Mouse (Mus musculus) forebrain, embryonic 15.5 days (tissue): ENCODE measurements at regions not wholly inside any gene's neighbourhood (a gene's known extent, or its start where the extent isn't known, plus 50 kb on each side); places are given as distances from the start of the nearest gene placed in this dataset.

Source experiments
- ATAC-seq: fragments of 200-750 bp; cut with Nextera tagmentation; replicated peaks from 2 replicates; pipeline ENCODE4 v1.8.0; 2017; ENCODE audit warnings: mild to moderate bottlenecking, moderate TSS enrichment, moderate library complexity
- H3K27ac ChIP-seq: fragments of 300-500 bp; sonication (generic); replicated peaks from 2 replicates; pipeline ENCODE4 v1.5.1; 2015; ENCODE audit warnings: mild to moderate bottlenecking, inconsistent platforms
- H3K27me3 ChIP-seq: fragments of 300-500 bp; sonication (generic); 2 replicates; pipeline ENCODE4 v1.6.1; 2015; ENCODE audit warnings: inconsistent platforms
- H3K36me3 ChIP-seq: fragments of 300-500 bp; sonication (generic); 2 replicates; pipeline ENCODE4 v1.6.1; 2015; ENCODE audit warnings: mild to moderate bottlenecking, inconsistent platforms
- H3K4me1 ChIP-seq: fragments of 300-500 bp; sonication (generic); 2 replicates; pipeline ENCODE4 v1.6.1; 2015; ENCODE audit warnings: inconsistent platforms
- H3K4me2 ChIP-seq: fragments of 300-500 bp; sonication (generic); replicated peaks from 2 replicates; pipeline ENCODE4 v1.6.1; 2015; ENCODE audit warnings: mild to moderate bottlenecking, inconsistent platforms
- H3K4me3 ChIP-seq: fragments of 300-500 bp; sonication (generic); 2 replicates; pipeline ENCODE4 v1.5.1; 2015; ENCODE audit warnings: mild to moderate bottlenecking, inconsistent platforms
- H3K9ac ChIP-seq: fragments of 300-500 bp; sonication (generic); replicated peaks from 2 replicates; pipeline ENCODE4 v1.6.1; 2015; ENCODE audit warnings: mild to moderate bottlenecking, inconsistent platforms
- H3K9me3 ChIP-seq: fragments of 300-500 bp; sonication (generic); 2 replicates; pipeline ENCODE4 v1.6.1; 2016; ENCODE audit warnings: inconsistent platforms
- WGBS: fragments of 180-500 bp; shearing (Covaris S2); methylation state at CpG from one replicate; pipeline ENCODE4 v1.1.7; 2015; ENCODE audit warnings: mixed read lengths; 5-methylcytosine and 5-hydroxymethylcytosine counted together

DNA sequence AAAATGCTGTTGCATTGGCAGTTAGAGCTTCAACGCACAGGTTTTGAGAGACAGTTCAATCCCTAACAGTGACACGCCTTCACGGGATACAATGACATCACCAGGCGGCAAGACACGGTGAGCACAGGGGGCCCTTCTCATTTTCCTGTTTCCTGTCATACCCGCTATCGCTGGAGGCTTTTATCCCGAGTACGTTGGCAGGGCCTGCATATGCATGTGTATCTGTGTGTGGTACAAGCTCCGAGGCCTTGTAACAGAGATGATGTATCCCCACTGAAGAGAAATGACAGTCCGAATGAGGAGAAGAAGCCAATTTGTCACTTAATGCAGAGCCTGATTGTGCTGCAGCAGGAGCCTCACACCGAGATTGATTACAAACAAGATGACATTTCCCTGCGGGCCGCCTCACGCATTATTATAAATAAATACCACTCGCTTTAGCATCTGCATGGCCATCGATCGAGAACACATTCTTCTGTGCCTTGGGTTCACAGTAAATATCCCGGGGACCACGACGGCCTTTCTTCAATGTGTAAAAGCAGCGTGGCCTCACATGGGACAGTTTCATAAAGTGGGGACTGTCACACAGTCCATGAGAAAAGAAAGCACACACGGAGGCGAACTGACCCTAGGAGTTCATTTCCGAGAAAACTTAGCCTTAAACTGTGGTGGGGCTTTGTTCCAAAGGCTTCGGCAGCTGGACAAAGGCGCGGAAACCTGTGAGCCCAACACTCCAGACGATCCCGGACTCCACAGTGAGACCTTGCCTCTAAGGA, 54.9 kb upstream of the Noct start:
- H3K27ac ChIP-seq = no peak overlapping the region
- H3K4me3 ChIP-seq = no peak overlapping the region
- H3K4me2 ChIP-seq = no peak overlapping the region
- H3K36me3 ChIP-seq = no peaks in the 10 kb centered on the region
- H3K27me3 ChIP-seq = no peaks in the 10 kb centered on the region
- H3K9ac ChIP-seq = no peak overlapping the region
- H3K9me3 ChIP-seq = no peaks in the 10 kb centered on the region
- 0 out of 2 replicates have a peak, but pooled peaks have one; percentile 11 for ATAC-seq
- WGBS = 71% methylated on average over 30 of the region's 30 CpGs
- no peaks in the 10 kb centered on the region for H3K4me1 ChIP-seq

DNA sequence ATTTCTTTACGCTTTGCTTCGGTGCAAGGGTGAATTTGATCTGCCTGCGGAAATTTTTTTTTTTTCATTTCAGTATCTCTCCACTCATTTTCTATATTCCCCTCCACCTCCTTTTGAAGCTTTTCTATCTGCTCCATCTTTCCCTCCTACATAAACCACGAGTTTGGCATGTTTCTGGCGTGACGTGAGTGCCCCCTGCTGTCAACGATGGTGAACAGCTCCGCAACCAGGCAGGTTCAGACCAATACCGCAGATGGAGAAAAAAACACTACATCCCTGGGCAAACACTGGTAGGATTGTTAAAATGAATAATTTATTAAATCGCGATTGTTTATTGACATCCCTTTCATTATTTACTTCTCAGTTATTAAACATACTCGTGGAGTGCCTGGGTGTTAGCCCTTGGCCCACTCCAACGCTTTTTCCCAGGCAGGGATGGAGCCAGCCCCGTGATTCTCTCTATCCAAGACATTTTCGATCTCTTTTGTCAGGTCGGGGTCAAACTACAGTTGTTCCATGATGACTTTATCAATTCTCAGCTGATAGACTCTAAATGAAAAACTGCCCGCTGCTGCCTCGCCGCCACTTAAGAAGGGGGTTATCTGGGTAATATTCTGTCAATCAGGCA, 53.9 kb upstream of the Noct start:
- no peaks in the 10 kb centered on the region for H3K4me1 ChIP-seq
- H3K9ac ChIP-seq = no peak overlapping the region
- H3K4me3 ChIP-seq = no peak overlapping the region
- H3K27me3 ChIP-seq = no peaks in the 10 kb centered on the region
- H3K36me3 ChIP-seq = no peaks in the 10 kb centered on the region
- H3K4me2 ChIP-seq = no peak overlapping the region
- peak; percentile 89 for ATAC-seq
- H3K9me3 ChIP-seq = no peaks in the 10 kb centered on the region
- WGBS = 34% methylated on average over 19 of the region's 19 CpGs
- no peak overlapping the region for H3K27ac ChIP-seq
